Mouse (Mus musculus) G1E-ER4 (cell line): ENCODE measurements around the gene Pdia4. TPM values are rescaled to one million over a fixed set of nuclear protein-coding genes. Genes with fewer than 3 reads are reported as not detected.

Experiments
- GATA1 ChIP-seq: IDR thresholded peaks from one replicate; pipeline ENCODE4 v1.8.0; 2012; ENCODE audit warnings: low read length, inconsistent platforms
- polyA plus RNA-seq: library from polyadenylated mRNA; stranded (reverse); fragments of >175 nt; gene quantifications from 2 replicates; pipeline ENCODE4 v1.2.3, GENCODE M21; 2012

The Pdia4 gene
- polyA plus RNA-seq, 1 experiment = 4.1 TPM

DNA sequence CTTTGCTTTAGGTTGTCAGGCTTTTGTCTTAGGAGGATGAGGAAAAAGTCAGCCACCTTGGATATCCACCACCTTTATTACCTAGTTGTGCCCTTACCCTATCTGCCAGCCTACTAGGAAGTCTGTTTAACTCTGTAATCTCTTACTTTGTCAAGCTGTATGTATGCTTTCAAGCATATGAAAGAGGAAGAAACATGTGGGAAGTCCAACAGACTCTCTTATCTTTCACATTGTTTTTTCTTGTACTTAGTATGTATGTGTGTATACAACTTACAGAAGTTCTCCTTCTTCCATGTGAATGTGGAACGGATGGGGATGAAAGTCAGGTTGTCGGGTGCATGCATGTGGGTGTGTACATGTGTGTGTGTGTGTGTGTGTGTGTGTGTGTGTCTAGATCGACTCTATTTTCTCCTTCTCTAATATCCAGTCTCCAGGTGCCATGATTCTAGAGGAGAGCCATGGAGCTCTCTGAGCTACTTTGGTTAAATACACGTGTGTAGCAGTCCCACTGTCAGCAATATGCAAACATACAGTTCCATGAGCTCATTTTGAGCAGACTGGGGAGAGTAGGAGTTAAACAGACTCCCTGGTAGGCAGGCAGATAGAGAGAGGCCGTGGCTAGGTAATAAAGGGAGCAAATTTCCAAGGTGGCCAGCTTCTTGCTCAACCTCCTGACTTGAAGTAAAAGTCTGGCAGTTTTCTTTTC is 28.4 kb downstream of the Pdia4 start:
- no peak for TF ChIP-seq GATA1

- TF ChIP-seq GATA1 = no peak
These were observed 31.9 kb downstream of the Pdia4 start for GRCm38 (mm10) chr6:47781091-47781968.

GRCm38 (mm10) chr6:47780576-47781013 is 32.6 kb downstream of the Pdia4 start:
- TF ChIP-seq GATA1 = no peak

Other genes starting within 250 kb of the Pdia4 start
- 48.6 and 63.3 TPM in 2 replicates for gene Ezh2, start 218.1 kb downstream of the Pdia4 start, polyA plus RNA-seq
- gene Zfp786, start 17.4 kb upstream of the Pdia4 start, polyA plus RNA-seq = 0.53 and 0.59 TPM in 2 replicates
- 5.2 and 6.1 TPM in 2 replicates for gene Zfp398, start 22.2 kb upstream of the Pdia4 start, polyA plus RNA-seq
- gene Zfp282, start 63.8 kb upstream of the Pdia4 start, polyA plus RNA-seq = 22.2 and 32.4 TPM in 2 replicates
- 15.2 and 15.9 TPM in 2 replicates for gene Zfp212, start 107.0 kb upstream of the Pdia4 start, polyA plus RNA-seq
- gene Zfp956, start 140.0 kb upstream of the Pdia4 start, polyA plus RNA-seq = 7.6 and 9.9 TPM in 2 replicates
- gene Zfp777, start 235.5 kb upstream of the Pdia4 start, polyA plus RNA-seq = 82.0 and 91.7 TPM in 2 replicates